Mouse (Mus musculus) MN1 (cell line): ENCODE measurements around the gene Mmp23.
"Not testable (repeated sequence)": the region's sequence is repeated elsewhere in the genome, so short reads cannot be mapped to it uniquely, and the experiment has no call there.

ENCODE experiments used
- DNase-seq: peaks from one replicate; pipeline ENCODE4 v3.0.0-alpha.2; 2016; ENCODE audit warnings: low spot score

The Mmp23 gene

DNA sequence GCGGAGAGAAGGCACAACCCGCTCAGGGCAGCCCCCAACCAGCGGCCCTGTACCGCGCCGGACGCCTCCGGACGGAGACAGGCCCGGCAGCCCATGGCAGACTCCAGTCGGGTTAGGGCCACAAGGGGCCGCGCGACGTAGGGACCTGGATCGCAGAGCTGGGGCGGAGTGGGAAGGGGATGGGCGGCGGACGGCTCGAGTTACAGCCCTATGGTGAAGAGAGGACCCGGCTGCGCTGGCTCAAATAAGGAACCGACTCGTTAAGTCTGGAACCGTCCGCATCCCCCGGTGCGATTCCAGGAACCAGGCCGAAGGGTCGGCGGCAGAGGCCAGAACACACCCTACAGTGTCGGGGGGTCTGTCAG, at the start of gene Mmp23:
Gene Mmp23, minus strand, starts transcription at position 299 of the 365 bp plus-strand sequence.
- peak; percentile 49 for DNase-seq

GRCm38 (mm10) chr4:155700425-155700824, 47.2 kb upstream of the Mmp23 start:
- DNase-seq: peak; percentile 38

DNA sequence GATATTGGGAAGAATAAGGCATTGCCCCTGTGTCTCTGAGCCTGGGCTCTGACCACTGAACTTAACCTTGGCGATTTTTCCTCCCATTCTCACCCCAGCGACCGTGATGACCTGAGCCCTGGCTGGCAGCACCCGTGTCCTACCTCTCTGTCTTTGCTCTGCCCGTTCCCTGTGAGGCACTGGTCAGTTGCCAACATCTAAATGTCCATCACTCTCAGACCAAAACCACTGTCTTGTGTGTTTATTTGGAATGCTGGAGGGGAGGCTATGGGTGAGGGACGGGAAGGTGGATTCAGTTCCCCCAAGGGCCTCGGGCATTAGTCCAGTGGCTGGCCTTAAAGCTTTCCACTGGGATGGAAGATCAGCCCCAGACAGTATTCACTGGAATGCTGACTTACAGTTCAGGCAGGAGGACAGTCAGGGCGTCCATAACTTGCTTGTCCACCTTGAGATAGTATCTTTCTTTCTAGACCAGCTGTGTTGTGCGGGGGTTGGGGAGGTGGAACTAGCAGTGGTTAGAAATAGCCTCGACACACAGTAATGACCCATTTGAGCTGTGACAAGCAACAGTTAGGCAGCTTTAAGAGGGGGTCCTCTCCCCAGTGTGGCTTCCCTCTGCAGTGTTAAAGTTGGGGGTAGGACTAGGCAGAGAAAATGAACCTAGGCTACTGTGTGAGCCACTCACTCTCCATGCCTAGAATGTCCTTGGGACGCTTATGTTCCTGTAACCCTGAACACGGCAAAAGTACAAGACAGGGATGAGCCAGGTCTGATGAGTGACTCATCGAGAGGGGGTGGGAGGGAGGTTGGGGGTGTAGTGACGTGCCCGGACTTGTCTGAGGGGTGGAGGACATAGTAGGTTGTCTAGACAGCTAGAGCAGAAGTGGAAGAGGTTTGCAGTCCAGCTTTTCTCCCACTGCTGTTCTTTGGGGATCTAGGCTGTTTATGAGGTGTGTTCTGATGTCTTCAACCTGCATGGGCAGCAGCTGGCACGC, 43.4 kb upstream of the Mmp23 start:
- peak; percentile 36 for DNase-seq

- no peak for DNase-seq
Measured at GRCm38 (mm10) chr4:155695531-155696062, 42.4 kb upstream of the Mmp23 start.

DNA sequence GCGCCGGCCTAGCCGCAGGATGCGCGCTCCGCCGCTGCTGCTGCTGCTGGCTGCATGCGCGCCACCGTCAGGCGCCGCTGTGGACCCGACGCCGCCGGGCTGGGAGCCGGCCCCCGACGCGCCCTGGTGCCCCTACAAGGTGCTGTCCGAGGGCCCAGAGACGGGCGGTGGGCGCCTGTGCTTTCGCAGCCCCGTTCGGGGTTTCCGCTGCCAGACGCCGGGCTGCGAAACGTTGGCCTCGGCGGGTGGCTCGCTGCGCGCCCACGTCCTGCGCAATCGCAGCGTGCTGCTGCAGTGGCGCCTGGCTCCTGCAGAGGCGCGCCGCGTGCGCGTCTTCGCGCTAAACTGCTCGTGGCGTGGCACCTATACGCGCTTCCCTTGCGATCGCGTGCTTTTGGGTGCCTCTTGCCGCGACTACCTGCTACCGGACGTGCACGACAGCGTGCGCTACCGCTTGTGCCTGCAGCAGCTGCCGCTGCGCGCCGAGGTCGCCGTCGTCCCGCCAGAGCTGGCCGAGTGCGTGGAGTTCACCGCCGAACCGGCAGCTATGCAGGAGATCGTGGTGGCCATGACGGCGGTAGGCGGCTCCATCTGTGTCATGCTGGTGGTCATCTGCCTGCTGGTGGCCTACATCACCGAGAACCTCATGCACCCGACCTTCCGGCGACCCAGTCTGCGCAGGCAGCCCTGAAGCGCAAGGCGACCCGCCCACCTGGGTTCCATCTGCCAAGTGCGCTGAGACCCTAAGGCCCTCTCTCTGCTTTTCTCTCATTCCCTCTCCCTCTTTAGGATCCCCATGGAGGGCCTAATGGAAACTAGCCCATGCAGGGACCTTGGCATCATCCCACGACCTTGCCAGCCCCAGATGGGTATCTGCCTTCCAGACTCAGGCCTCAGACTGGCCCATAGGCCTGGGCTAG, 41.6 kb upstream of the Mmp23 start:
- DNase-seq: peak; percentile 82

GRCm38 (mm10) chr4:155694111-155694481, 40.9 kb upstream of the Mmp23 start, which contains the start of gene Fndc10:
TSS of gene Fndc10 (plus strand) at chr4:155694342.
- peak; percentile 75 for DNase-seq

GRCm38 (mm10) chr4:155692421-155692820, 39.2 kb upstream of the Mmp23 start:
- no peak for DNase-seq

GRCm38 (mm10) chr4:155690571-155691375, 37.6 kb upstream of the Mmp23 start:
- peak; percentile 27 for DNase-seq

GRCm38 (mm10) chr4:155687764-155688163, 34.6 kb upstream of the Mmp23 start:
- not testable (repeated sequence) for DNase-seq

DNA sequence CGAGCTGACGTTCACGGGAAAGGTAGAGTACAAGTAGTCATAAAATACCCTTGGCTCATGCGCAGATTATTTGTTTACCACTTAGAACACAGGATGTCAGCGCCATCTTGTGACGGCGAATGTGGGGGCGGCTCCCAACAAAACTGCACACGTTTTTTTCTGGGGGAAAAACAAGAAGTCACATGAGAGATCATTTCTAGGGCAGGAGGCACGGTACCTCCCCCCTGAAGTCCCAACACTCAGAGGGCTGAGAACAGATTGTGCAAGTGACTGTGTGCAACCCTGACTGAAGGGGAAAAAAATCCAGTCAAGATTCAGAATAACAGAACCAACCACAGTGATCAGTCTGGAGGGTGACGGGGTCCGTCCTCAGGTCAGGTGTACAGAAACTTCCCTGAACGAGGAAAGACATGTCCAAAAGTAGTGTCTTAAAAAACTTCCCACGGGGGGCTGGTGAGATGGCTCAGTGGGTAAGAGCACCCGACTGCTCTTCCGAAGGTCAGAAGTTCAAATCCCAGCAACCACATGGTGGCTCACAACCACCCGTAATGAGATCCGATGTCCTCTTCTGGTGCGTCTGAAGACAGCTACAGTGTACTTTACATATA, 30.6 kb upstream of the Mmp23 start:
- peak; percentile 77 for DNase-seq

- DNase-seq: peak; percentile 42
Measured at GRCm38 (mm10) chr4:155675991-155676390, 22.8 kb upstream of the Mmp23 start.

- no peak for DNase-seq
Measured at GRCm38 (mm10) chr4:155672082-155672481, 18.9 kb upstream of the Mmp23 start.

- not testable (repeated sequence) for DNase-seq
Measured at GRCm38 (mm10) chr4:155670236-155670635, 17.1 kb upstream of the Mmp23 start.

- no peak for DNase-seq
Measured at GRCm38 (mm10) chr4:155669598-155670075, 16.5 kb upstream of the Mmp23 start.

DNA sequence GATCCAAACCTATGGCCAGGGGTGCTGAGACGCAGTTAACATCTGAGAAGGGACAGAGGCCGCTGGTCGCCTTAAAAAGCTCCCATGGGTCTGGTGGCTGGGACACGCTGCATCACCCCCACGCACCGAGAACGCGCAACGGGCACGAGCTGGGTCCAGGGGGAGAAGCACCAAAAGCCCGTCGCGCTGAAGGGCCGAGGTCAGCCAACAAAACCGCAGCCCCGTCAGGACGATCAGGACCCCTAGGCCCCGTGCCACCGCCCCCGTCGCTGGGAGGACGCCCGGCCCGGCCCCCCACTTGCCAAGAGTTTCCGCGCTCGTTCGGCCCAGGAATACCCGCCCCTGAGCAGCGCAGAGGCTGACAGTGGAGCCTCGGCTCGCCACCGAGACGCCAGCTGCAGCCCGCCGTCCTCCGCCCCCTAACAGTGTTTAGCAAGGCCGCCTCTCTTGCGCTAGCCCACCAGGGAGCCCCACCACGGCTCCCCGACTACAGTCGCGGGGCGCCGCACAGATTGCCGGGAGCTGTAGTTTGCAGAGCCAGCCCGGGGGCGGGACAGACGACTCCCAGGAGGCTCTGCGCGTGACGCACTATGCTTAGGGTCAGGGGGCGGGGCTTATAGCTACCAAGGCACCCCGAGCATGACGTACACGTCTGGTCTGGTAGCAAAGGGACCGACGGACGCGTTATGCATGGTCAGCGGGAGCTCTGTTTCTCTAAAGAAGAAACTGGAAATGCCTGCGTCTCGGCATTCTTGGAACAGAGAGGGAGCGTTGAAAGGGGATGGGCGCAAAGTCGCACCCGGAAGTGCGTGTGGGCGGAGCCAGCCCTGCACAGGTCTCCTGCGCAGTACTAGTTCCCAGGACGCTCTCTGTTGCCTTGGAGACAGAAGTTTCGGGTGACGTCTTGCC, 15.8 kb upstream of the Mmp23 start, which contains the start of gene Mib2:
Gene Mib2, minus strand, starts transcription at position 510 of the 909 bp plus-strand sequence.
- peak; percentile 96 for DNase-seq

DNA sequence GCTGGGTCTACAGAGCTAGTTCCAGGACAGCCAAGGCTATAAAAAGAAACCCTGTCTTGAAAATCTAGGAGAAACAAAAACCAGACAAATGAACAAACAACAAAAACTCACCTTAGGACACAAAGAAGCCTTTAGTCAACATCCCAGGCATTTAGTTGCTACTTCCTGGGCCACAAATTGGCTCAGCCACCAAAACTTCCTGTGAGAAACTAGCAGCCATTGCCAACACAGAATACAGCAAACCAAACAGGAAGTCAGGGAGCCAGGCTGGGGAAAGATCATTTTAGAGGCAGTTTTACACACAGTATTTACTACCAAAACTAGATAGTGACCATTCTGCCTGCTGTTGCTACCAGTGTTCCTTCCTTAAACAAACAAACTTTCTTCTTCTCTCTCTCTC, 13.7 kb upstream of the Mmp23 start:
- no peak for DNase-seq

DNA sequence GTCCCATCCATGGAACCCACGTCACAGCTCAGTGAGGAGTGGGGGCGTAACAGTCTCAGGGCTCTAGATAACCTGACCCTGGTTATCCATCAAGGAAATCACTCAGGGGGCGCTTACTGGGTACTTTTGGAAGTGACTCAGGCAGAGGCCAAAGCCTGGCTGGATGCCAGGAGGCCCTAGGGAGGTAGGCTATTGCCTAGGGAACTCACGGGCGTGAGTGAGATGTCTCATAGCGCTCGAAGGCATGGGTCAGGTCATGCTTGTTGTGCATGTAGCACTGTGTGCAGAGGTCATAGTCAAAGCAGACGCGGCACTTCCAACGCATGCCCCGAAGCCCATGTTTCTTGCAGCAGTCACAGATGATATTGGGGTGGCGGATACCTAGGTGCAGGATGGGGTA, 7.5 kb upstream of the Mmp23 start:
- DNase-seq: peak; percentile 84

GRCm38 (mm10) chr4:155658961-155659360, 5.8 kb upstream of the Mmp23 start:
- DNase-seq: no peak

DNA sequence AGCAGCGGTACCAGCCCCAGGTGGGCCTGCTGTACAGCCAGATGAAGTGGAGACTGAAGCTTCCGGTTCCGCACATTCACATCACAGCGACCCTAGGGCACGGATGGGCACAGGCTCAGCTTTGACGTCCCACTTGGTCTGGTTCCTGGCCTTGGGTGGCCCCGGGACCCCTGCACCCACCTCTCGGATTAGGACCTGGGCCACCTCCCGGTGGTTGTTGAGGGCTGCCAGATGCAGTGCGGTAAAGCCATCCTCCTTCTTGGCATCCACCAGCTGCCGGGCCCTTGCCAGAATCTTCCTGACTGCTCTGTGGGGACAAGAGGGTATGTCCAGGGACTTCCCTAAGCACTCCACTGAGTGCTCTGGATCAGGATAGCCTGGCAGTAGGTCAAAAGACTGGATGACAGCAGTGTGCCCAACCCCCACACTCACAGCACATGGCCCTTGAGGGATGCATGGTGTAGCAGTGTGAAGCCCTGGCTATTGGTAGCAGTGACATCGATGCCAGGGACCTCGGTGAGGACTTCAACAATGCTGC, 3.1 kb upstream of the Mmp23 start:
- peak; percentile 75 for DNase-seq
